Mouse (Mus musculus) lung, embryonic 15.5 days (tissue): Measurements from ENCODE around the gene Slf1. TPM values are rescaled to one million over a fixed set of nuclear protein-coding genes. Genes with fewer than 3 reads are reported as not detected.
"Not testable (repeated sequence)": the region's sequence is repeated elsewhere in the genome, so short reads cannot be mapped to it uniquely, and the experiment has no call there.

Source experiments
- ATAC-seq: fragments of 200-750 bp; cut with Nextera tagmentation; 2 replicates; pipeline ENCODE4 v1.8.0; 2017; ENCODE audit warnings: moderate number of reproducible peaks, borderline replicate concordance; ENCODE audit not compliant: low FRiP score, low TSS enrichment; ENCODE audit errors: extremely low read depth
- H3K27ac ChIP-seq: fragments of 300-500 bp; sonication (generic); 2 replicates; pipeline ENCODE4 v1.5.1; 2015; ENCODE audit warnings: moderate library complexity, mild to moderate bottlenecking, inconsistent platforms
- H3K27me3 ChIP-seq: fragments of 300-500 bp; sonication (generic); 2 replicates; pipeline ENCODE4 v1.6.1; 2015; ENCODE audit warnings: inconsistent platforms
- H3K36me3 ChIP-seq: fragments of 300-500 bp; sonication (generic); 2 replicates; pipeline ENCODE4 v1.6.1; 2015; ENCODE audit warnings: inconsistent platforms
- H3K4me1 ChIP-seq: fragments of 300-500 bp; sonication (generic); 2 replicates; pipeline ENCODE4 v1.6.1; 2015; ENCODE audit warnings: inconsistent platforms
- H3K4me2 ChIP-seq: fragments of 300-500 bp; sonication (generic); 2 replicates; pipeline ENCODE4 v1.6.1; 2015; ENCODE audit warnings: inconsistent platforms, mild to moderate bottlenecking, moderate library complexity
- H3K4me3 ChIP-seq: fragments of 300-500 bp; sonication (generic); 2 replicates; pipeline ENCODE4 v1.5.1; 2015; ENCODE audit warnings: mild to moderate bottlenecking, inconsistent platforms
- H3K9ac ChIP-seq: fragments of 300-500 bp; sonication (generic); 2 replicates; pipeline ENCODE4 v1.6.1; 2015; ENCODE audit warnings: inconsistent platforms
- H3K9me3 ChIP-seq: fragments of 300-500 bp; sonication (generic); 2 replicates; pipeline ENCODE4 v1.6.1; 2016; ENCODE audit warnings: inconsistent platforms
- WGBS: fragments of 180-500 bp; shearing (Covaris S2); methylation state at CpG from one replicate; pipeline ENCODE4 v1.1.7; 2015; 5-methylcytosine and 5-hydroxymethylcytosine counted together
- polyA plus RNA-seq: library from polyadenylated mRNA; unstranded; fragments of >200 nt; fragmentation: Nextera tagmentation; extraction: Ambion mirVana; gene quantifications from 2 replicates; pipeline ENCODE4 v1.2.1, GENCODE M21; 2015

The Slf1 gene
- 37.6 and 39.4 TPM in 2 replicates for polyA plus RNA-seq

- Histone ChIP-seq H3K36me3 (no peaks in the 10 kb centered on the region), H3K4me2 (peak within 1 kb of the TSS; percentile 57), H3K27ac (peak within 1 kb of the TSS; percentile 90), H3K4me3 (peak within 1 kb of the TSS; percentile 83), H3K9me3 (no peaks in the 10 kb centered on the region), H3K27me3 (no peaks in the 10 kb centered on the region), H3K9ac (peak within 1 kb of the TSS; percentile 87), H3K4me1 (peaks cover 6% of the 10 kb centered on the region; the same call in 1 of the 2 replicates)
- ATAC-seq, result peak; percentile 98
- under 1% methylated on average over 65 of the region's 65 CpGs for WGBS
Measured at GRCm38 (mm10) chr13:77134931-77135620, at the start of gene Slf1, which contains the start of gene 2210408I21Rik. Slf1 (minus strand) TSS chr13:77135473. 2210408I21Rik (plus strand) TSS chr13:77135540.

GRCm38 (mm10) chr13:77177931-77178330 lies 42.7 kb upstream of the Slf1 start:
- Histone ChIP-seq H3K9me3 (no peaks in the 10 kb centered on the region), H3K4me3 (no peak overlapping the region), H3K4me2 (no peak overlapping the region), H3K9ac (no peak overlapping the region), H3K27ac (no peak overlapping the region), H3K4me1 (no peaks in the 10 kb centered on the region), H3K36me3 (no peaks in the 10 kb centered on the region), H3K27me3 (no peaks in the 10 kb centered on the region)
- no peak for ATAC-seq

- no peak overlapping the region for H3K4me3 ChIP-seq
- no peak overlapping the region for H3K27ac ChIP-seq
- no peak overlapping the region for H3K4me2 ChIP-seq
- H3K27me3 ChIP-seq, result no peaks in the 10 kb centered on the region
- H3K9ac ChIP-seq, result no peak overlapping the region
- H3K9me3 ChIP-seq, result no peaks in the 10 kb centered on the region
- 90% methylated on average over 2 of the region's 2 CpGs for WGBS
- no peak for ATAC-seq
- no peaks in the 10 kb centered on the region for H3K36me3 ChIP-seq
- H3K4me1 ChIP-seq, result peaks cover 6% of the 10 kb centered on the region; the same call in 1 of the 2 replicates
Measured at GRCm38 (mm10) chr13:77140890-77141289, 5.6 kb upstream of the Slf1 start.

- Histone ChIP-seq H3K36me3 (no peaks in the 10 kb centered on the region), H3K4me1 (peaks cover 6% of the 10 kb centered on the region; the same call in 1 of the 2 replicates), H3K9ac (peak overlapping the region; percentile 87), H3K27me3 (no peaks in the 10 kb centered on the region), H3K27ac (peak overlapping the region; percentile 47; the same call in 1 of the 2 replicates), H3K9me3 (no peaks in the 10 kb centered on the region), H3K4me3 (peak overlapping the region; percentile 83), H3K4me2 (peak overlapping the region; percentile 57)
- ATAC-seq, result peak; percentile 72
- 0% methylated on average over 11 of the region's 11 CpGs for WGBS
Measured at GRCm38 (mm10) chr13:77135621-77135981, 328 bp upstream of the Slf1 start.

GRCm38 (mm10) chr13:77131132-77131531 lies 4.1 kb downstream of the Slf1 start:
- no peak overlapping the region for H3K4me3 ChIP-seq
- no peak overlapping the region for H3K4me2 ChIP-seq
- H3K9ac ChIP-seq, result no peak overlapping the region
- H3K9me3 ChIP-seq, result no peaks in the 10 kb centered on the region
- H3K36me3 ChIP-seq, result no peaks in the 10 kb centered on the region
- no peak for ATAC-seq
- 55% methylated on average over 2 of the region's 2 CpGs for WGBS
- no peaks in the 10 kb centered on the region for H3K27me3 ChIP-seq
- no peak overlapping the region for H3K27ac ChIP-seq
- H3K4me1 ChIP-seq, result 0 out of 2 replicates have a peak, but pooled peaks cover 1% of the 10 kb centered on the region

GRCm38 (mm10) chr13:77128240-77128639 lies 7.0 kb downstream of the Slf1 start:
- no peaks in the 10 kb centered on the region for H3K4me1 ChIP-seq
- H3K9me3 ChIP-seq, result no peaks in the 10 kb centered on the region
- H3K27me3 ChIP-seq, result no peaks in the 10 kb centered on the region
- H3K27ac ChIP-seq, result no peak overlapping the region
- no peak for ATAC-seq
- H3K4me2 ChIP-seq, result no peak overlapping the region
- no peak overlapping the region for H3K4me3 ChIP-seq
- WGBS, result 79% methylated on average over 2 of the region's 2 CpGs
- no peak overlapping the region for H3K9ac ChIP-seq
- no peaks in the 10 kb centered on the region for H3K36me3 ChIP-seq

- Histone ChIP-seq H3K36me3 (no peaks in the 10 kb centered on the region), H3K9me3 (no peaks in the 10 kb centered on the region), H3K4me3 (no peak overlapping the region), H3K4me1 (no peaks in the 10 kb centered on the region), H3K27ac (no peak overlapping the region), H3K27me3 (no peaks in the 10 kb centered on the region), H3K9ac (no peak overlapping the region), H3K4me2 (no peak overlapping the region)
- no peak for ATAC-seq
- 92% methylated on average over 3 of the region's 3 CpGs for WGBS
Measured at GRCm38 (mm10) chr13:77125159-77125558, 10.1 kb downstream of the Slf1 start.

DNA sequence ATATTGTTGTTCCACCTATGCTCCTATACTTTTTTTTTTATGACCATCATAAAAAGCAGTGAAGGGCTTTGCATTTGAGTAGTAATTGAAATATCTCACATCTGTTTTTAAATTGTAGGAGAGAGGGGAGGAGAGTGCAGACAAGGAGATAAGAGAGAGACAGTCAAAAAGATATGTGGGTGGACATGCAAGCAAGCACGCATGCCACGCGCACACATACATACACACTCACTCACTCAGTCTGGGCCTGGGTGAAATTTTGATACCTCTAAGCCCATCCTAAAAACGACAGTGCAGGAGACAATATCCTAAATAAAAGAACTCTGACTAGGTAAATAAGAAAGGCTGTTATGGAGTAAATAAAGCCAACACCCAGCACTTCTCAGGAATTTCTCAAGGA lies 16.6 kb downstream of the Slf1 start:
- no peak overlapping the region for H3K4me2 ChIP-seq
- no peaks in the 10 kb centered on the region for H3K36me3 ChIP-seq
- H3K27me3 ChIP-seq, result no peaks in the 10 kb centered on the region
- H3K9ac ChIP-seq, result no peak overlapping the region
- no peak for ATAC-seq
- H3K9me3 ChIP-seq, result no peaks in the 10 kb centered on the region
- WGBS, result 95% methylated on average over 4 of the region's 4 CpGs
- H3K4me3 ChIP-seq, result no peak overlapping the region
- no peaks in the 10 kb centered on the region for H3K4me1 ChIP-seq
- H3K27ac ChIP-seq, result no peak overlapping the region

- H3K4me1 ChIP-seq, result no peaks in the 10 kb centered on the region
- peaks cover 5% of the 10 kb centered on the region; the same call in 1 of the 2 replicates for H3K36me3 ChIP-seq
- H3K4me2 ChIP-seq, result no peak overlapping the region
- H3K27ac ChIP-seq, result no peak overlapping the region
- H3K4me3 ChIP-seq, result no peak overlapping the region
- no peak overlapping the region for H3K9ac ChIP-seq
- ATAC-seq, result no peak
- no peaks in the 10 kb centered on the region for H3K27me3 ChIP-seq
- H3K9me3 ChIP-seq, result no peaks in the 10 kb centered on the region
Measured at GRCm38 (mm10) chr13:77107734-77108133, 27.5 kb downstream of the Slf1 start.

- H3K9me3 ChIP-seq, H3K9ac ChIP-seq, H3K27me3 ChIP-seq, H3K4me3 ChIP-seq, ATAC-seq, H3K4me2 ChIP-seq, H3K27ac ChIP-seq, H3K4me1 ChIP-seq: not testable (repeated sequence)
- peaks cover 13% of the 10 kb centered on the region; the same call in 1 of the 2 replicates for H3K36me3 ChIP-seq
- 93% methylated on average over 1 of the region's 1 CpGs for WGBS
Measured at GRCm38 (mm10) chr13:77092876-77093275, 42.4 kb downstream of the Slf1 start.

- Histone ChIP-seq H3K27me3 (no peaks in the 10 kb centered on the region), H3K9me3 (no peaks in the 10 kb centered on the region; the same call in 1 of the 2 replicates), H3K9ac (no peak overlapping the region), H3K4me3 (no peak overlapping the region), H3K27ac (no peak overlapping the region), H3K4me2 (no peak overlapping the region), H3K36me3 (peaks cover 7% of the 10 kb centered on the region), H3K4me1 (no peaks in the 10 kb centered on the region)
- no peak for ATAC-seq
Measured at GRCm38 (mm10) chr13:77072030-77072429, 63.2 kb downstream of the Slf1 start.

DNA sequence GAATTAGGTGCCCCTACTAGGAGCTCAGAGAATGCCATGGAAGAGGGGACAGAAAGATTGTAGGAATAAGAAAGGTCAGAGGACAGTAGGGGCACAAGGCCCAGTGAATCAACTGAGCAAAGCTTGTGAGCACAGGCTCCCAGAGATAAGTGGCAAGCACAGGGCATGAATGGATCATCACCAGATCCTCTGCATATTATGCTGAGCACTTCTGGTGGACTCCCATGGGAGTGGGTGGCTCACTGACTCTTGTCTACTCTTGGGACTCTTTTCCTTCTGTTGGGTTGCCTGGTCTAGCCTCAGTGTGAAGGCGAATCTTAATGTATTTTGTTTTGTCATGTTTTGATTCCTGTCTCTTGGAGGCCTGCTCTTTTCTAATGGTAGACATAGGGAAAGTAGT lies 66.4 kb downstream of the Slf1 start:
- Histone ChIP-seq H3K27ac (no peak overlapping the region), H3K4me2 (no peak overlapping the region), H3K36me3 (no peaks in the 10 kb centered on the region), H3K27me3 (no peaks in the 10 kb centered on the region), H3K9me3 (no peaks in the 10 kb centered on the region), H3K4me3 (no peak overlapping the region), H3K9ac (no peak overlapping the region), H3K4me1 (no peaks in the 10 kb centered on the region)
- WGBS, result 90% methylated on average over 1 of the region's 1 CpGs
- no peak for ATAC-seq
